Comparison of ENCODE assay signal across 8 mouse cellular contexts in the genomic region with DNA sequence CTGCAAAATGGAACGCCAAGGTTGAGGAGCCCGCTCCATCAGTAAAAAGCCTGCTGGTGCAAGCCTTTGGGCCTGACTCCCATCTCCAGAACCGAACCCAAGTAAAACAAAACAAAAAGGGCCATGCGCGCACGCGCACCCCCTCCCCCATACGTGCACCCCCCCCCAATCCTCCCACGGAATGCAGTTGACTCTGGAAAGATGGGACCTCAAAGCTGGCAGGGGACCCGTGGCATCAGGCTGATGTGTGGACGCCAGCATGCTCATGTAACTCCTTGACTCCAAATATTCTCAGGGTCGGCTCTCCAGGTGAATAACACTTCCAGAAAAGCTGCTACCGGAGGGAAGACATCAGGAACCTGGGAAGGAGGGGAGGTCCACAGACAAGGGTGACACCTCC.
DNase-seq lines count a peak whose midpoint lies in the region; ATAC-seq and TF ChIP-seq lines count a peak whose summit lies in the region.

No protein-coding gene starts in this region.

- H3K9me3 ChIP-seq in lung, postnatal 0 days (ENCODE audit: low read length), result no peaks in the 10 kb centered on the region
- H3K9me3 ChIP-seq in hindbrain, embryonic 13.5 days, result no peaks in the 10 kb centered on the region
- H3K9me3 ChIP-seq in neural tube, embryonic 12.5 days, result no peaks in the 10 kb centered on the region

- no peaks in the 10 kb centered on the region for H3K27me3 ChIP-seq in cerebellum, adult 2 months (ENCODE audit: control insufficient read depth, insufficient read depth, low read length)
- H3K27me3 ChIP-seq in lung, postnatal 0 days (replicated peaks; ENCODE audit: insufficient read depth, low read length), result no peaks in the 10 kb centered on the region
- H3K27me3 ChIP-seq in hindbrain, embryonic 13.5 days, result peaks cover 68% of the 10 kb centered on the region
- H3K27me3 ChIP-seq in neural tube, embryonic 12.5 days (replicated peaks), result peaks cover 12% of the 10 kb centered on the region; the same call in 1 of the 2 replicates

- no peaks in the 10 kb centered on the region for H3K36me3 ChIP-seq in lung, postnatal 0 days (ENCODE audit: insufficient read depth, low read length)
- H3K36me3 ChIP-seq in hindbrain, embryonic 13.5 days, result no peaks in the 10 kb centered on the region; the same call in 1 of the 2 replicates
- H3K36me3 ChIP-seq in neural tube, embryonic 12.5 days, result no peaks in the 10 kb centered on the region

- peak overlapping the region; percentile 66 for H3K4me2 ChIP-seq in lung, postnatal 0 days (replicated peaks; ENCODE audit: low read depth, low read length)
- peak overlapping the region; percentile 40; the same call in 1 of the 2 replicates for H3K4me2 ChIP-seq in hindbrain, embryonic 13.5 days
- H3K4me2 ChIP-seq in neural tube, embryonic 12.5 days (replicated peaks), result peak overlapping the region; percentile 52

- TF ChIP-seq POLR2A in cerebellum, adult 2 months (IDR thresholded peaks at IDR 0.05; ENCODE audit: borderline replicate concordance, insufficient read depth, low read length), result no peak

- no peak overlapping the region; the same call in 1 of the 2 replicates for H3K9ac ChIP-seq in lung, postnatal 0 days (replicated peaks; ENCODE audit: low read depth)
- H3K9ac ChIP-seq in hindbrain, embryonic 13.5 days, result no peak overlapping the region
- H3K9ac ChIP-seq in neural tube, embryonic 12.5 days, result no peak overlapping the region

- ATAC-seq in lung, postnatal 0 days, result no peak
- no peak for ATAC-seq in hindbrain, embryonic 13.5 days (ENCODE audit: low FRiP score)
- ATAC-seq in neural tube, embryonic 12.5 days (ENCODE audit: low FRiP score, low read depth), result no peak
- ATAC-seq in granulocyte monocyte progenitor cell, adult 5-6 weeks (replicated peaks; ENCODE audit: poor library complexity, severe bottlenecking), result no peak
- no peak for ATAC-seq in inflammation-experienced regulatory T-cells, adult 6 months

- H3K27ac ChIP-seq in cerebellum, adult 2 months (ENCODE audit: insufficient read depth, low read length), result no peak overlapping the region
- H3K27ac ChIP-seq in lung, postnatal 0 days (ENCODE audit: low read length), result no peak overlapping the region
- H3K27ac ChIP-seq in hindbrain, embryonic 13.5 days, result no peak overlapping the region
- H3K27ac ChIP-seq in neural tube, embryonic 12.5 days, result no peak overlapping the region

- no peak for DNase-seq in cerebellum, adult 2 months
- no peak for DNase-seq in cerebellum, postnatal 14 days
- no peak for DNase-seq in lung, postnatal 0 days (ENCODE audit: low spot score)
- DNase-seq in lung, postnatal 36 days, result no peak

- H3K4me3 ChIP-seq in cerebellum, adult 2 months (replicated peaks; ENCODE audit: insufficient read depth, low read depth, low read length), result peak overlapping the region; percentile 50
- H3K4me3 ChIP-seq in lung, postnatal 0 days (ENCODE audit: low read depth, low read length), result peak overlapping the region; percentile 50
- H3K4me3 ChIP-seq in hindbrain, embryonic 13.5 days, result no peak overlapping the region
- H3K4me3 ChIP-seq in neural tube, embryonic 12.5 days, result no peak overlapping the region

- WGBS in cerebellum, adult 2 months, result 54% methylated on average over 13 of the region's 13 CpGs
- 66% methylated on average over 13 of the region's 13 CpGs for WGBS in lung, postnatal 0 days
- 77% methylated on average over 13 of the region's 13 CpGs for whole genome bisulfite sequencing in hindbrain, embryonic 13.5 days
- WGBS in neural tube, embryonic 12.5 days, result 77% methylated on average over 13 of the region's 13 CpGs

- no peak for TF ChIP-seq EP300 in lung, postnatal 0 days (IDR thresholded peaks at IDR 0.05)

- no peak for TF ChIP-seq CTCF in cerebellum, adult 2 months (IDR thresholded peaks at IDR 0.05; ENCODE audit: borderline replicate concordance, insufficient read depth, low read depth, low read length)
- no peak for TF ChIP-seq CTCF in lung, postnatal 0 days (IDR thresholded peaks at IDR 0.05)

- H3K4me1 ChIP-seq in cerebellum, adult 2 months (ENCODE audit: control insufficient read depth, insufficient read depth, low read length), result no peaks in the 10 kb centered on the region; the same call in 1 of the 2 replicates
- H3K4me1 ChIP-seq in lung, postnatal 0 days (ENCODE audit: insufficient read depth, low read depth, low read length), result no peaks in the 10 kb centered on the region
- H3K4me1 ChIP-seq in hindbrain, embryonic 13.5 days (replicated peaks), result peaks cover 11% of the 10 kb centered on the region
- peaks cover 15% of the 10 kb centered on the region; the same call in 1 of the 2 replicates for H3K4me1 ChIP-seq in neural tube, embryonic 12.5 days

Comparison
In these comparisons a context has a peak if more than half of its experiments do, and no peak if none do; other contexts are left out.
1. H3K4me3 ChIP-seq: peak in cerebellum, adult 2 months (single experiment) and lung, postnatal 0 days (single experiment); none in hindbrain, embryonic 13.5 days (single experiment) and neural tube, embryonic 12.5 days (single experiment).
2. Peak in every context shown above with its lines, with median percentiles within 50 percentile points of each other: H3K4me2 ChIP-seq.